Comparison of ENCODE assay signal across 20 mouse cellular contexts in genomic region chr8:27770803-27771202, GRCm38 (mm10).
A peak's percentile ranks its signal among the peaks of the same experiment; 100 is the strongest.
DNase-seq lines count a peak whose midpoint lies in the region; ATAC-seq and TF ChIP-seq lines count a peak whose summit lies in the region.
"Had no signal": no experiment of that assay in that cellular context is flagged by ENCODE, and none has a peak within 500 bp of the region (broad histone marks: within the 10 kb centered on the region; RNA-seq: fewer than 3 reads in every experiment).

No protein-coding gene starts in this region.

- no peak overlapping the region for H3K4me3 ChIP-seq in forebrain, embryonic 13.5 days
- no peak overlapping the region for H3K4me3 ChIP-seq in forebrain, embryonic 16.5 days (replicated peaks; ENCODE audit: low read length)
- no peak overlapping the region for H3K4me3 ChIP-seq in hindbrain, embryonic 13.5 days
- no peak overlapping the region for H3K4me3 ChIP-seq in midbrain, embryonic 13.5 days (replicated peaks)
- H3K4me3 ChIP-seq: embryonic facial prominence, embryonic 13.5 days; heart, embryonic 10.5 days; limb, embryonic 12.5 days; neural tube, embryonic 13.5 days had no signal

- no peaks in the 10 kb centered on the region for H3K27me3 ChIP-seq in forebrain, embryonic 13.5 days
- no peaks in the 10 kb centered on the region for H3K27me3 ChIP-seq in forebrain, embryonic 16.5 days (replicated peaks; ENCODE audit: control insufficient read depth, insufficient read depth, low read length)
- no peaks in the 10 kb centered on the region for H3K27me3 ChIP-seq in hindbrain, embryonic 13.5 days
- no peaks in the 10 kb centered on the region for H3K27me3 ChIP-seq in midbrain, embryonic 13.5 days
- H3K27me3 ChIP-seq: embryonic facial prominence, embryonic 13.5 days; limb, embryonic 12.5 days; neural tube, embryonic 13.5 days had no signal

- 46% methylated on average over 8 of the region's 8 CpGs for WGBS in forebrain, embryonic 13.5 days
- WGBS in forebrain, embryonic 16.5 days = 48% methylated on average over 8 of the region's 8 CpGs
- 46% methylated on average over 8 of the region's 8 CpGs for WGBS in hindbrain, embryonic 13.5 days
- 21% methylated on average over 8 of the region's 8 CpGs for WGBS in midbrain, embryonic 13.5 days

- no peak for TF ChIP-seq POLR2A in brain, embryonic 14.5 days (IDR thresholded peaks at IDR 0.05; ENCODE audit: borderline replicate concordance, extremely low read depth, insufficient read depth, insufficient read length, poor library complexity, severe bottlenecking)

- no peak overlapping the region for H3K4me2 ChIP-seq in forebrain, embryonic 13.5 days
- no peak overlapping the region for H3K4me2 ChIP-seq in forebrain, embryonic 16.5 days (ENCODE audit: low read length)
- no peak overlapping the region for H3K4me2 ChIP-seq in hindbrain, embryonic 13.5 days
- H3K4me2 ChIP-seq in midbrain, embryonic 13.5 days (replicated peaks) = peak overlapping the region; percentile 34
- H3K4me2 ChIP-seq: embryonic facial prominence, embryonic 13.5 days; limb, embryonic 12.5 days; neural tube, embryonic 13.5 days had no signal

- no peaks in the 10 kb centered on the region for H3K9me3 ChIP-seq in forebrain, embryonic 13.5 days (replicated peaks)
- H3K9me3 ChIP-seq in forebrain, embryonic 16.5 days (ENCODE audit: control insufficient read depth, low read length) = no peaks in the 10 kb centered on the region
- H3K9me3 ChIP-seq in hindbrain, embryonic 13.5 days = no peaks in the 10 kb centered on the region
- H3K9me3 ChIP-seq in midbrain, embryonic 13.5 days = no peaks in the 10 kb centered on the region
- H3K9me3 ChIP-seq: embryonic facial prominence, embryonic 13.5 days; heart, embryonic 10.5 days; limb, embryonic 12.5 days; neural tube, embryonic 13.5 days had no signal

- peak; percentile 62 for DNase-seq in brain, embryonic 14.5 days (ENCODE audit: low read depth)
- no peak for DNase-seq in kidney, adult 11 months
- DNase-seq: adrenal gland, postnatal 36 days; gastrocnemius, postnatal 14 days; heart, postnatal 4 days; kidney, adult 18-20 months; kidney, postnatal 4 days; layer of hippocampus, postnatal 36 days; lung, postnatal 10 days had no signal

- no peaks in the 10 kb centered on the region for H3K36me3 ChIP-seq in forebrain, embryonic 13.5 days (ENCODE audit: poor library complexity, severe bottlenecking)
- H3K36me3 ChIP-seq in forebrain, embryonic 16.5 days (ENCODE audit: control insufficient read depth, insufficient read depth) = no peaks in the 10 kb centered on the region
- no peaks in the 10 kb centered on the region for H3K36me3 ChIP-seq in hindbrain, embryonic 13.5 days
- no peaks in the 10 kb centered on the region for H3K36me3 ChIP-seq in midbrain, embryonic 13.5 days
- H3K36me3 ChIP-seq: embryonic facial prominence, embryonic 13.5 days; heart, embryonic 10.5 days; limb, embryonic 12.5 days; neural tube, embryonic 13.5 days had no signal

- H3K4me1 ChIP-seq in forebrain, embryonic 13.5 days = no peaks in the 10 kb centered on the region
- no peaks in the 10 kb centered on the region for H3K4me1 ChIP-seq in forebrain, embryonic 16.5 days (replicated peaks; ENCODE audit: control insufficient read depth, insufficient read depth, low read length)
- H3K4me1 ChIP-seq in hindbrain, embryonic 13.5 days (replicated peaks) = peaks cover 4% of the 10 kb centered on the region; the same call in 1 of the 2 replicates
- peaks cover 13% of the 10 kb centered on the region for H3K4me1 ChIP-seq in midbrain, embryonic 13.5 days (replicated peaks)
- H3K4me1 ChIP-seq: embryonic facial prominence, embryonic 13.5 days; heart, embryonic 10.5 days; limb, embryonic 12.5 days; neural tube, embryonic 13.5 days had no signal

- ATAC-seq in forebrain, embryonic 13.5 days = peak; percentile 30; the same call in 1 of the 2 replicates
- ATAC-seq in forebrain, embryonic 16.5 days = no peak
- no peak for ATAC-seq in hindbrain, embryonic 13.5 days (ENCODE audit: low FRiP score)
- ATAC-seq in midbrain, embryonic 13.5 days = peak; percentile 55; the same call in 1 of the 2 replicates
- ATAC-seq in frontal cortex, adult (ENCODE audit: low TSS enrichment) = no peak
- ATAC-seq: activated CD4-positive, CD25-positive, alpha-beta regulatory T cell, adult 4 months had no signal

- no peak for TF ChIP-seq CTCF in brain, embryonic 14.5 days (IDR thresholded peaks at IDR 0.05; ENCODE audit: borderline replicate concordance, extremely low read depth, insufficient read depth, insufficient read length)

- no peak overlapping the region for H3K27ac ChIP-seq in forebrain, embryonic 13.5 days
- no peak overlapping the region for H3K27ac ChIP-seq in forebrain, embryonic 16.5 days (ENCODE audit: low read length)
- H3K27ac ChIP-seq in hindbrain, embryonic 13.5 days = 0 out of 2 replicates have a peak overlapping the region, but pooled peaks have one; percentile 8
- H3K27ac ChIP-seq in midbrain, embryonic 13.5 days = no peak overlapping the region
- H3K27ac ChIP-seq: embryonic facial prominence, embryonic 13.5 days; heart, embryonic 10.5 days; limb, embryonic 12.5 days; liver, embryonic 14.5 days; neural tube, embryonic 13.5 days had no signal

- no peak overlapping the region for H3K9ac ChIP-seq in forebrain, embryonic 13.5 days
- no peak overlapping the region for H3K9ac ChIP-seq in forebrain, embryonic 16.5 days (replicated peaks; ENCODE audit: low read depth, low read length)
- no peak overlapping the region for H3K9ac ChIP-seq in hindbrain, embryonic 13.5 days
- no peak overlapping the region for H3K9ac ChIP-seq in midbrain, embryonic 13.5 days (replicated peaks)
- H3K9ac ChIP-seq: embryonic facial prominence, embryonic 13.5 days; limb, embryonic 12.5 days; liver, embryonic 14.5 days; neural tube, embryonic 13.5 days had no signal

Comparison
In these comparisons a context has a peak if more than half of its experiments do, and no peak if none do; other contexts are left out.
1. ATAC-seq: peak in forebrain, embryonic 13.5 days (single experiment) and midbrain, embryonic 13.5 days (single experiment); none in forebrain, embryonic 16.5 days (single experiment), hindbrain, embryonic 13.5 days (single experiment) and frontal cortex, adult (single experiment).